Comparison of ENCODE assay signal across 8 mouse cellular contexts in the genomic region with DNA sequence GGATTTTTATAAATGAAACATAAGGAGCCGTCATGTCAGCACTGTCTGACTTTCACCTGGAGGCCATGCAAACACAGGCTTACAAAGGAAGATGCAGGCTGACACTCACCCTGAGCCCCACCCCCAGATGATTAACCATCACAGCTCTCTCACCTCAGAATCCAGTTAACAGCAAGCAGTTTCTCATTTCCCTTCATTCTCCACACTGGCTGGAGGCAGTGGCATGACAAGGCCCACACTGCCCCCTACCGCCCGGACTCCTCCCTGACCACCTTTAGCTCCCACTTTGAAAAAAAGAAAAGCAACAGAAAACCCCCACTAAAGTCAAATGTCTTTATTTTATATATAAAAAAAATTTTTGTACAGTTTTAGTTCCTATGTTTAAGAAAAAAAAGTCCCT. TPM values are rescaled to one million over a fixed set of nuclear protein-coding genes. Genes with fewer than 3 reads are reported as not detected.
A peak's percentile ranks its signal among the peaks of the same experiment; 100 is the strongest.
DNase-seq lines count a peak whose midpoint lies in the region; ATAC-seq and TF ChIP-seq lines count a peak whose summit lies in the region.

No protein-coding gene starts in this region.

- DNase-seq in urinary bladder, postnatal 14 days (ENCODE audit: low spot score), result peak; percentile 22
- no peak for DNase-seq in urinary bladder, postnatal 10 days (ENCODE audit: low spot score)
- DNase-seq in layer of hippocampus, postnatal 25 days (ENCODE audit: extremely low spot score in 1 of 2, low spot score in 1 of 2), result peak; percentile 54 to 82
- DNase-seq in gastrocnemius, adult 18-20 months (ENCODE audit: low spot score), result no peak

- H3K4me1 ChIP-seq in small intestine, adult 2 months (ENCODE audit: control insufficient read depth, insufficient read depth, insufficient read length, low read length), result no peaks in the 10 kb centered on the region

- peak; percentile 91 for ATAC-seq in common myeloid progenitor, adult 5-6 weeks (replicated peaks; ENCODE audit: low read depth, poor library complexity, severe bottlenecking)
- peak; percentile 66 to 80 for ATAC-seq in hematopoietic stem cell, adult 5-6 weeks (replicated peaks in 1 of 2; ENCODE audit: insufficient read depth in 1 of 2, low FRiP score in 2 of 2, low TSS enrichment in 1 of 2, low read depth in 1 of 2, poor library complexity in 2 of 2, severe bottlenecking in 2 of 2)
- peak; percentile 99 for ATAC-seq in megakaryocyte progenitor cell, adult 5-6 weeks (replicated peaks; ENCODE audit: poor library complexity)

- H3K27ac ChIP-seq in small intestine, adult 2 months (ENCODE audit: insufficient read depth, low read depth, low read length), result no peak overlapping the region

- no peaks in the 10 kb centered on the region for H3K27me3 ChIP-seq in small intestine, adult 2 months (ENCODE audit: control insufficient read depth, insufficient read depth, low read length)

- TF ChIP-seq POLR2A in small intestine, adult 2 months (IDR thresholded peaks at IDR 0.05; ENCODE audit: low read depth, low read length), result no peak

- H3K4me3 ChIP-seq in small intestine, adult 2 months (ENCODE audit: low read depth, low read length), result no peak overlapping the region

- H3K36me3 ChIP-seq in small intestine, adult 2 months (ENCODE audit: control insufficient read depth, insufficient read depth, low read length), result no peaks in the 10 kb centered on the region

- peak; percentile 62; the same call in 1 of the 2 replicates for TF ChIP-seq CTCF in small intestine, adult 2 months (IDR thresholded peaks at IDR 0.05; ENCODE audit: extremely low read depth, insufficient read length, insufficient replicate concordance, low read depth, low read length)

- WGBS in small intestine, adult 2 months, result 53% methylated on average over 3 of the region's 3 CpGs

RNA-seq across cellular contexts. Expression of a gene that starts 27.6 kb away (rescaled TPM):
- total RNA-seq in common myeloid progenitor, adult 5-6 weeks (2017), result 3.0 and 3.2 TPM in 2 replicates
- 5.2 TPM in 2 replicates for total RNA-seq in hematopoietic stem cell, adult 5-6 weeks (2017)
- total RNA-seq in layer of hippocampus, postnatal 25 days (2021), result 10 to 100 TPM; 15.9 to 18.3 TPM
- 1.9 and 3.3 TPM in 2 replicates for total RNA-seq in megakaryocyte progenitor cell, adult 5-6 weeks (2015)
- 1.1 and 1.7 TPM in 2 replicates for total RNA-seq in megakaryocyte progenitor cell, adult 5-6 weeks (2017)
- polyA plus RNA-seq in small intestine, adult 2 months (2012; rRNA removed), result 1.4 and 1.6 TPM in 2 replicates
- total RNA-seq in gastrocnemius, adult 18-20 months (2021), result under 1 TPM; 0.34 to 0.55 TPM

RNA-seq across cellular contexts. Expression of a gene that starts 56.7 kb away (rescaled TPM):
- not detected in 2 replicates for total RNA-seq in common myeloid progenitor, adult 5-6 weeks (2017)
- not detected in 2 replicates for total RNA-seq in hematopoietic stem cell, adult 5-6 weeks (2017)
- 1 to 10 TPM; 1.3 to 1.6 TPM for total RNA-seq in layer of hippocampus, postnatal 25 days (2021)
- not detected in 2 replicates for total RNA-seq in megakaryocyte progenitor cell, adult 5-6 weeks (2015)
- total RNA-seq in megakaryocyte progenitor cell, adult 5-6 weeks (2017), result not detected in 2 replicates
- polyA plus RNA-seq in small intestine, adult 2 months (2012; rRNA removed), result 0.10 and 0.13 TPM in 2 replicates
- total RNA-seq in gastrocnemius, adult 18-20 months (2021), result not detected

Comparison
In these comparisons a context has a peak if more than half of its experiments do, and no peak if none do; other contexts are left out.
1. DNase-seq: peak in urinary bladder, postnatal 14 days (single experiment) and layer of hippocampus, postnatal 25 days (2 of 2); none in urinary bladder, postnatal 10 days (single experiment) and gastrocnemius, adult 18-20 months (single experiment).
2. Peak in every context shown above with its lines, with median percentiles within 50 percentile points of each other: ATAC-seq.